Mouse (Mus musculus) kidney, adult 10 weeks (tissue): Measurements from ENCODE around the gene Aida. TPM values are rescaled to one million over a fixed set of nuclear protein-coding genes. Genes with fewer than 3 reads are reported as not detected.

ENCODE experiments used
- polyA plus RNA-seq: library from polyadenylated mRNA; stranded (reverse); fragments of 350-450 nt; fragmentation: Illumina TruSeq; extraction: RNeasy Lipid Tissue Mini Kit (QIAGEN cat#74804); gene quantifications from one replicate; pipeline ENCODE4 v1.2.3, GENCODE M21; 2014; ENCODE audit warnings: low read depth, low replicate concordance

The Aida gene
- polyA plus RNA-seq, result 71.9 TPM

GRCm38 (mm10) chr1:183296465-183296864 lies at the start of gene Aida:
Gene Aida, plus strand, starts transcription at chr1:183296590.

GRCm38 (mm10) chr1:183296877-183297383 lies 540 bp downstream of the Aida start, which contains the start of gene Brox:
Gene Brox, minus strand, starts transcription at chr1:183297269.

GRCm38 (mm10) chr1:183369427-183370014 lies 73.1 kb downstream of the Aida start, which contains the start of gene Mia3:
Gene Mia3, minus strand, starts transcription at chr1:183369553.

Other genes with a start within 250 kb of the Aida start
- 0.77 TPM for gene Disp1, start 75.1 kb upstream of the Aida start, polyA plus RNA-seq
- 77.2 TPM for gene Brox, start 679 bp downstream of the Aida start, polyA plus RNA-seq
- 158 TPM for gene Mia3, start 73.0 kb downstream of the Aida start, polyA plus RNA-seq
- 8.5 TPM for gene Taf1a, start 92.4 kb downstream of the Aida start, polyA plus RNA-seq
- not detected for gene Hhipl2, start 121.6 kb downstream of the Aida start, polyA plus RNA-seq